Mouse (Mus musculus): Measurements from ENCODE around the gene Bcl11b.
A peak's percentile ranks its signal among the peaks of the same experiment; 100 is the strongest.

Bcl11b gene

DNA sequence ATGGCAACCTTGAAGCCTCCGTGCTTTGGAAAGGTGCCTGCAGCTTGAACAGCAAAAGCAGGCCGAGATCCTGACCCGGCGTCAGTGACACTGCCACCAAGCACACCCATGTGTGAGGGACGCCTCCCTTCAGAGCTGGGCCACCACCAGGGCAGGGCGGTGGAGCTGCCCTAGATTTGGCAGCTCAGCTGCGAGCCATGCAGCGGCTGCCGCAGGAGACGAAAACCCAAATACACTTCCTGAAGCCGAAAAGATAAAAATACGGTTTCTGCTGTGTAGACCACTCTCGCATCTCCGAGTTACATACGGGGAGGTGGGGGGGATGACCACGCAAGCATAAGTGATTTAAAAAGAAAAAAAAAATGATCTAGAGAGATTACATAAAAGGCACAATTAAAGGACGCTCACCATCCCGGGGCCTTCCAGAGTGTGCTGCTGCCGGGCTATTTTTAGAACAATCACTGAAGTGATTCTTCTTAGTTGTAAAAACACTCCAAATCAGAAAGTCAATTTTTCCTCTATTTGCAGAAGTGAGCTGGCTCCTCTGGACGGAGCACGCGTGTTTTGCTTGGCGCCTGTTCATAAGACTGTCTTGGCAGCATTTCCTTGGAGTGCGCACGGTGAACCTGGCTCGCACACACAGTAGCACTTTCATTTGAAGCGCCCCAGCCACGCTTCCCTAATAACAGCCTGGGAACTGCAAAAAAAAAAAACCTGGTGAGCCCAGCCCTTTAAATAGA, 72.6 kb downstream of the Bcl11b start:
- peak; percentile 56 for DNase-seq

GRCm38 (mm10) chr12:107928905-107929304, 74.5 kb downstream of the Bcl11b start:
- no peak for DNase-seq

DNA sequence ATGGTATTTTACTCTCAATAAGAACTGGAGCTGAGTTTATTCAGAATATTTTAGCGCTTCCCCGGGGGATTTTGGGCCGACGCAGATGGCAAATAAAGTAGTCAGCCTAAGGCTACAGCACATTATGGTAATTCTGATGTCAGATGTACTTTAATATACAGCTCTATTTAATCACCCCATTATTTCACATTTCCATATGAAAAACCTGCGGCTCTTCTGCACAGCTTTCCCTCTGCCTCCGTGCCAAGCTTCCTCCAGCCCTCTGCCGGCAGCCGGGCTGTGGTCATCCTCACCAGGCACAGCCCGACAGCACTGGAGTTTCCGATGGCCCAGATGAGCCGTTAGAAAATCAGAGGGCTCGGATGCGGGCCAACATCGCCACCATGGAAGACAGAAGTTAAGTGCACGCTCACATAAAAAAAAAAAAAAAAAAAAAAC, 74.9 kb downstream of the Bcl11b start:
- no peak for DNase-seq

GRCm38 (mm10) chr12:107927961-107928431, 75.4 kb downstream of the Bcl11b start:
- no peak for DNase-seq

DNA sequence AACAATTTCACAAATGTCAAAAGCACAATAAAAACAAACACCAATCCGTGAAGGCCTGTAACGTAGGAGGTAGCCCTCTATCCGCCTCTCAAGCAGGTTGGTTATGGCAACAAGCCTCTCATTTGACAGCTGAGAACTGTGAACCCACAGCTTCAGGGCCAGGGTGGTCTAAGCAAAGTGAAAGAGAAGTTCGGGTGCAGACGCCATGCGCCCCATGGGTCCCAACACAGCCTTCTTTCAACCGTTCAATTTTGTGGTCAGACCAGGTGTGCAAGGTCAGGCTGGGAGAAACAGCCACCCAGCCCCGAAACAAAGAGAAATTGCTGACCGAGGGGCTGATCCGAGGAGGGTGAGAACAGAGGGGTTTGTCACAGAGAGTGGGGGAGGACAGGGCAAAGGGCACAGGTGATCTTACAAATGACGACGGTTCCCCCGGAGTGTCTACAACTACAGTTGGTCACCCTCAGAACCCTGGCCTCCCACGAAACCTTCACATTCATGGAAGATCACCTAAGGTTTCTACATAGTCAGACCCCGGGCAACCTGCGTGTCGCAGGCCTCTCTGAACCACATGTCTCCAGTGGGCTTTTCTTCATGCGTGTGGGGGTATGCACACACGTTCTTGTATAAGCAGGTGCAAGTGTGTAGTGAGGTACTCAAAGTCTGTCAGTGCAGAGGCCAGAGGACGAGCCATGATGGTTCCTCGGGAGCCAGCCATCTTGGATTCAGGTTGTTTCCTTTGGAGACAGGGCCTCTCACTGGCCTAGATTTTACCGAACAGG, 77.1 kb downstream of the Bcl11b start:
- no peak for DNase-seq

GRCm38 (mm10) chr12:107924696-107925095, 78.7 kb downstream of the Bcl11b start:
- no peak for DNase-seq

DNA sequence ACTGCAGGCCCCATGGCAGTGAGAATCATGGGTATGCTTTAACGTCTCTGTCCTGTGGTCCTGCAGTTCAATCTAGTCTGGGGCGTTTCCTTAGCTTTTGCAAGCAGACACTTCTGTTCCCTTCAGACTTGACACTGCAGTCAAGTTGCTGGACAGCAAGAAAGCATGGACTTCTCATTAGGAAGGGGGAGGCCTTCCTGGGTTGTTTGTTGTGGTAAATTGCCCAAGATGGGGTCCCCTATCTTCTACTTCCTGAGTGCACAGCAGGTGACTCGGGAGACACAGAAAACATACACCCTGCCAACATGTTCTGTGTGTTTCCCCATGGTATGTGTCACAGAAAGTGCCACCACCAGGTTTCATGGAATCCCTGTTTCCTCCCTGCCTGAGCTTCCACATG, 79.4 kb downstream of the Bcl11b start:
- DNase-seq, result no peak

DNA sequence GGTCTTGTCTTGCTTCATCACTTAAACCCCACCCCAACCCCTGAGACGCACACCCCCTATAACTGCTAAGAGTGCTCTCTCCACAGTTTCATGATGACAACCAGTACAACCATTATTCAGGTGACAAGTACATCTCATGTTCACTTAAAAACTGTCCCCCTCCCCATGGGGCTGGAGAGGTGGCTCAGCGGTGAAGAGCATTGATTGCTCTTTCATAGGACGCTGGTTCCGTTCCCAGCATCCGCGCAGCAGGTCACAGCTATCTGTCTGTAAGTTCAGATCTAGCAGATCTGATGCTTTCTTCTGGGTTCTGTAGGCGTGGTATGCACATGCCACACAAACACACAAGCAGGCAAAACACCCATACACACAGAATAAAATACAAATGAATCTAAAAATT, 81.2 kb downstream of the Bcl11b start:
- DNase-seq, result no peak

- DNase-seq, result no peak
Measured at GRCm38 (mm10) chr12:107921566-107921965, 81.8 kb downstream of the Bcl11b start.

- DNase-seq, result no peak
Measured at GRCm38 (mm10) chr12:107921154-107921553, 82.2 kb downstream of the Bcl11b start.

DNA sequence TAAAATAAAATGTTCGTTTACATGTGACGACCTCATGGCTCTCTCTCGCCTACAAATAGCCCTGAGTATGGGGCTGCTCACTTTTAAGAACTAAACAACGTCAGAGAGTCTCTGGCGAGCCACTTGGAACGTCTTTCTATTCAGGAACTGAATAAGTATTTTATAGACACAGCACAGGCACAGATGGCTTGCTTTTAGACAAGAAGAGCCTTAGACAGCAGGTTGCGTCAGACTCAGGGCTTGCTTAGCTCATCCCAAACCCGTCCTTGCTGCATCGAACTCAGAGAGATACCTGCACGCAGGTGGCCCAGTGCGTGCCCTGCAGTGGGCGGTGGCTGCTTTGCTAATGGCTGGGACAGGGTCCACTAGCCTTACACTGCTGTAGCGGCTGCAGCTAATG, 82.7 kb downstream of the Bcl11b start:
- no peak for DNase-seq

- no peak for DNase-seq
Measured at GRCm38 (mm10) chr12:107920076-107920475, 83.3 kb downstream of the Bcl11b start.

DNA sequence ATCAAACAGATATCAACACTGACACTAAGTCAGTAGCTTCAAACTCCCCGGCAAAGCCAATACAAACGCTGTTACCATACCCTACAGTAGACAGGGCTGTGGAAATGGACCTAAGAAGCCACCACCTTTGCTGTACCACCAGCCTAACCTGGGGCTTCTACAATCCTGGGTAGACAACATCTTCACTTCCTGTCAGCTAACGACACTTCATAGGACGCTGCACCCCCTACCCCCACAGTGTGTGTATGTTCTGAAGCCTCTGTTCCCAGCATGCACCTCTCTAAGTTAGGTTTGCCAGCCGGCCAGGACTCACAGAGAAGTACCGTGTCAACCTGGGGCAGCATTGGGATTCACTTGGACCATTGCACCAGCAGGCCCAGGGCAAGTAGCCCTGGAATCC, 84.6 kb downstream of the Bcl11b start:
- no peak for DNase-seq

DNA sequence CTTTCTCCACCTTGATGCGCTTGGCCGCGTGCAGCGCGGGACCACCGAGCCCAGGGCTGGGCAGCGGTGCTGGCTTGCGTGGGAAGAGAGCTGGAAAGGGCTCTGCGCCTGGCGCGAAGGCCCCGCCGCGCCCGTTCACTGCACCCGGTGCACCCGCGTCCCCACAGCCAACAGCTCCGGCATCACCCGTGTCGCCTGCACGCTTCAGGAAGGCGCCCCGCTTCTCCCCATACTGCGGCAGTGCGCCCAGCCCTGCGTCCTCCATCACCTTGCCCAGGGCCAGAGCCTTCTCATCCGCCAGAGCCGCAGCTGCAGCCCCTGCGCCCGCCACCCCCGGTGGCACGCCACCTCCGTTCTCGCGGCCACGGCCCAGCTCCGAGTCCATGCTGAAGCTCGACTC, 87.4 kb downstream of the Bcl11b start:
- no peak for DNase-seq

DNA sequence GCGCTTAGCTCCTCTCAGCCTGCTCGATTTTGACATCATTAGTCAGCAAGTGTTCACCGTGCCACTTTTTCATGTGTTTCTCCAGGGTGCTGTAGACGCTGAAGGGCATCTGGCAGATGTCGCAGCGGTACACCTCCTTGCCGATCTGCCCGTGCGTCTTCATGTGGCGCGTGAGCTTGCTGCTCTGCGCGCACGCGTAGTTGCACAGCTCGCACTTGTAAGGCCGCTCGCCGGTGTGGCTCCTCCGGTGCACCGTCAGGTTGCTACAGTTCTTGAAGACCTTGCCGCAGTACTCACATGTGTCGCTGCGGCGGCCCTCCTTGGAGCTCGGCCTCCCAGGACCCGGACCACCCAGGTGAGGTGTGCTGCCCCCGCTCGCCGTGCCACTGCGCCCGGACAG, 88.0 kb downstream of the Bcl11b start:
- no peak for DNase-seq

GRCm38 (mm10) chr12:107908826-107909225, 94.6 kb downstream of the Bcl11b start:
- no peak for DNase-seq

- no peak for DNase-seq
Measured at GRCm38 (mm10) chr12:107905333-107905732, 98.1 kb downstream of the Bcl11b start.

DNA sequence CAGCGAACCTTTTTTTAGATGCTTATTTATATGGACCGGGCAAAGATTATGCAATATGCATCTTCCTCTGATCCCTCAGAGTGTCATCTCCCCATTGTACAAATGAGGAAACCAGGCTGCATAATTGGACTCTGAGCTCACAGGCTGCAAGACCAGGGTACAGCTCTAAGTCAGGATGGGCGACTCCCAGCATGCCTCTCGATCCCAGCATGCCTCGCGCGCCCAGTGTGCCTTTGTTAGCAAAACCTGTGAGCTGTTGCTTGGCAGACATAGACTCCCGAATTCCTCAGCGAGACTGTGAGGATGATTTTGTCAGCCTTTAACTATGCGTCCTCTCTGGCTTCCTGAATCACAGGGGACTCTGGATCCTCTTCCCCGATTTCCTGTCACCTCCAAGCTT, 98.9 kb downstream of the Bcl11b start:
- DNase-seq, result no peak

- no peak for DNase-seq
Measured at GRCm38 (mm10) chr12:107903949-107904348, 99.5 kb downstream of the Bcl11b start.

- DNase-seq, result no peak
Measured at GRCm38 (mm10) chr12:107891449-107891848, 112.0 kb downstream of the Bcl11b start.

DNA sequence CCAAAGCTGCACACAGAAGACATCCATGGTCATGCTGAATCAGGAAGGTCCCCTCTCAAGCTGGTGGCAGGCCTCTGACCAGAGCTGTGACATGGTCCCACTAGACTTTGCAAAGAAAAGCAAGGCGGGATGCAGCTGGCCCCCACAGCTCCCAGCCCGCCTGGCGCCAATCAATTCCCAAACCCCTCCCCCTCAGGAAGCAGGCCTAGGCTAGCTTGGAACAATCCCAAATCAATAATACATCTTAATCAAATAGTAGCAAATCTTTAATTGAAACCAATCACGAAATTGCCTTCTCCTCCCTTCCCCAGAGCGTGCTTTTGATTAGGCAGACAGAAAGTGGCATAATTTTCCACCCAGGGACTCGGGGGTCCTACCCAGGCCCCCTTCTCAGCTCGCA, 113.1 kb downstream of the Bcl11b start:
- no peak for DNase-seq

GRCm38 (mm10) chr12:107889841-107890240, 113.6 kb downstream of the Bcl11b start:
- DNase-seq, result no peak

DNA sequence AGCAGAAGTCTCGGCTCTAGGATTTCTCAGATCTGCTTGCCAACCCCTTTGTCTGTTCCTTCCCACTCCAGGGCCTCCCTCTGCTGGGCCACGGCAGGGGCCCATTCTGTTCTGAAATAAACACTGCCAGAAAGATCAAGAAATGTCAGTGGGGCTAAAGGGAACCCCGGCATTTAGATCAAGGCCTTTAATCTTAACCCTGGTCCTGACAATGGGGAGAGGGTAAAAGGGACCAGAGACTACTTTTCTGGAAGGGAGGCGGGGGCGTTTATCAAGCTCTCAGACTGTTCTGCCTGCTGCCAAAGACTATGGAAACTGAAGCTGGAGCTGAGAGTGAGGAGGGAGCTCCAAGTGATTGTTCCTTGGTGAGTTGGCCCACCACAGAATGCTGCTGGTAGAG, 114.8 kb downstream of the Bcl11b start:
- no peak for DNase-seq

GRCm38 (mm10) chr12:107888049-107888448, 115.4 kb downstream of the Bcl11b start:
- no peak for DNase-seq
